Mouse (Mus musculus) left cerebral cortex, adult 8-10 months (tissue): ENCODE data around the gene Pnmal1. TPM values are rescaled to one million over a fixed set of nuclear protein-coding genes. Genes with fewer than 3 reads are reported as not detected.

Experiments used
- DNase-seq, 2 experiments: peaks; one replicate each; pipeline ENCODE4 v3.0.0; 2022; ENCODE audit warnings: low spot score in 2 of 2
- total RNA-seq, 4 experiments: library from RNA; stranded (reverse); gene quantifications; 2 replicates each; pipeline ENCODE4 v1.2.4; 2022

Gene Pnmal1
- total RNA-seq, 4 experiments from 2014 or later = 101 to 107 (median 104) TPM

DNA sequence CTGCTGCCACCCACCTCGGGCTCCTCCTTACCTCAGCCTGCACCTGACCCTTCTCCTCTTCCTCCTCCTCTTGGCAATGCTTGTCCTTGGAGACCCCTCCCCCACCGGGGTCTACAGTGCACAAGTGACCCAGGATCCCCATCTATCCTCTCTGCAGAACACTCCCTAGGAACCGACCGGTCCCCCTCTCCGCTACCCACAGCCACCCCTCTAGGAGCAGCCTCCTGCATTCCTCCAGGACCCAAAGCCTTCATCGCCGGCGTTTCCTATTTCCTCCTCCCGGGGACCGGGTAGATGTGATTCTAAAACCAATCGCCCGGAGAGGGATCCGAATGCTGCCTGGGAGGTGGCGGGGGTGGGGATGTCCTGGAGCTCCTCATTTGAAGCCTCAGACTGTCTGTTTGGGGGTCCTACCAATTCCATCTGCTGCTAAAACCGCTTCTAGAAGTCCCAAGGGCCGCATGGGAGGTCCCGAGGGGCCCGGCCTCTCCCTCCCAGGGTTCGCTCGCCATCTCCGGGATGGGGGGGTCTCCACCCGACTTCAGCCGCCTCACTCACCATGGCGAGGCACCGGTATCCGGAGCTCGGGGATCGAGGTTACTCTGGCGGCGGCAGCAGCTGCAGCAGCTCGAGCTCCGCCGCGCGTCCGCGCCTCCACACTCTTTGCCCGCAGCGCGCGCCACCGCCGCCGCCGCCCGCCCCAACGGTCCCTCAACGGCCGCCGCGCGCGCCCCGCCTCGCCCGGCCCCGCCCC is 36.0 kb upstream of the Pnmal1 start:
- DNase-seq = peak; percentile 61 to 70

DNA sequence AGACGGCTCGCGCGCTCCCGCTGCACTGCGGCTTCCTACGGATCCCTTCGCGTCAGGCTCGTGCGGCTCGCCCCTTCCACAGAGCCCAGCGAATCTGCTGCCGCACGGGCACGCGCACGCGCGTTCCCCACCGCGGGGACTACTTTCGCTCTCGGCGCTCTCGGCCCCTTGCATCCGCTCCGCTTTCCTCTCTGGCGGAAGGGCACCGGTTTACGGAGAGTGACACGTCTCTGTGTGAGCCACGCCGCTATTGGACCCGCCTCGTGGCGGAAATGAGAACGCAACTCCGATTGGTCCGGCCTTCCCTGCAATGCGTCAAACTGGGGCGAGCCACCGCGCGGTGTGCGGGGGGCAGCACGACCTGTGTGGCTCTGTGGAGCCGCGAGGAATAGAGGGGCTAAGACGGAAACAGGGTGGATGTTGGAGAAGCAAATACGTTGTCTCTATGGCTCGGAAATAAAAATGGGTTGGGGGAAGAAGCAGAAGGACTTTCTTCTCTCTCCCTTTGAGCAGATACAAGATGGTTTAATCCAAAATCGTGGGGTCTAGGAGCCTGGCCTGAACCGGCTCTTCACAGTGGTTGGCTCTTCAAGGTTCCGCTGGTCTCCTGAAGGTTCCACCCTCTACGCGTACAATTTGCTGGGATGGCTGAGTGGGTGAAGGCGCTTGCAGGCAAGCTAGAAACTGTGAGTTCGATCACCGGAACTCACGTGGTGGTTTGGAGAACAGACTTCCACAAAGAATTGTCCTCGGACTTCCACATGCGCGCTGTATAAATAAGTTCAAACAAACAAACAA is 35.2 kb upstream of the Pnmal1 start, which contains the start of gene Calm3:
TSS of gene Calm3 (minus strand) at position 78 of the 798 bp plus-strand sequence.
- DNase-seq = peak; percentile 98 to 100

DNA sequence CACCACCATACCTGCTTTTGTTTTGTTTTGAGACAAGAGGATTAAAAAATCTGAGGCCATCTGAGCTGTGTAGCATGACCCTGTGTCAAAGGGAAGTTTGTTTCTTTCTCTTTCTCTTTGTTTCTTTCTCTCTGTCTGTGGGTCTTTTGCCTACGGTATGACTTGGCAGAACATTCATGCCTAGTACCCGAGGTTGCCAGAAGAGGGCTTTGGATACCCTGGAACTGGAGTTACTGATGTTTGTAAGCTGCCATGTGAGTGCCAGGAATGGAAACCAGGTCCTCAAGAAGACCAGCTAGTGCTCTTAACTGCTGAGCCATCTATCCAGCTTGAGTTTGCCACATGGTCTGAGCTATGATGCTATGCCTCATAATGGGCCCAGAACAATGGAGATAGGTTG is 31.1 kb upstream of the Pnmal1 start:
- no peak for DNase-seq

DNA sequence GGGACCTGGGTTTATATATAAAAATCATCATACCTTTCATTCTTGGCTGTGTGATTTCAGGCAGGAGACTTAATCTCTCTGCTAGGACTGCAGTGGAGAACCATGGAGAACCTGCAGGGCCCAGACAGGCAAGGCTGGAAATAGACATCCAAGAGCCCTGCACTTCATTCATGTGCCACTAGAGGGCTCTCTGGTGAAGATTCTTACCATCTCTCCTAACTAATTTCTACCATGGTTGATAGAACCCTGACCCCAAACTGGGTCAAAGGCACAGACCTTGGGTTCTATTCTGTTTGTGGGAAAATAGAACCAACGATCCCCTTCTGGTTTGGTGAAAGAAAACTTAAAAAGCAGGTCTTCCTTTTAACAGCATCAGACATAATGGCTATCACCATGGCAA is 28.6 kb upstream of the Pnmal1 start:
- DNase-seq = no peak

DNA sequence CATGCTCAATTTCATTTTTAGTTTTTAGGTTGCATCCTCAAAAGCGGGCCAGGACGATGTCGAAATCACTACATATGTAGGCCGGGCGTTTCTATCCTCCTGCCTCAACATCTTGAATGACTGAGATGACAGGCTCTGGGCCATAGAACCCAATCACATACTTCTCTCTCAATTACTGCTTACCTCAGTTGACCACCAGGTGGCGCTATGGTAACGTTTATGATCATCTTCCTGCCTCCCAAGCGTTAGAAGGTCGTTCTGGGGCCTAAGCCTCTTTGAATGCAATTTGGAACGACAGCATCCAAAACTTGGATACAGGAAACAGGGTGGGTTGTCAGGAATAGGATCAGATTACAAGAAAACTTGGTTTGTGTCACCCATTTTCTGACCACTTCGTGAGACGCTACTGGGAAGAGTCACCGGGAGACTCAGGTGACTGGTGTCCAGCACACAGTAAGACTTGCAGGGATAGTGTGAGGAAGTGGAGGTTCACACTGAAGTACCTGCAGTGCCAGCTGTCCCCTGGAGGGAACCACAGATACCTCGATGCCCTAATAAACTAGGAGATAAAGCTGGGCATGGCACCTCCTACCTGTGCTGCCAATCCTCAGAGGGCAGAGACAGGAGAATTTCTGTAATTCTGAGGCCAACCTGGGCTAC is 27.4 kb upstream of the Pnmal1 start:
- no peak for DNase-seq

DNA sequence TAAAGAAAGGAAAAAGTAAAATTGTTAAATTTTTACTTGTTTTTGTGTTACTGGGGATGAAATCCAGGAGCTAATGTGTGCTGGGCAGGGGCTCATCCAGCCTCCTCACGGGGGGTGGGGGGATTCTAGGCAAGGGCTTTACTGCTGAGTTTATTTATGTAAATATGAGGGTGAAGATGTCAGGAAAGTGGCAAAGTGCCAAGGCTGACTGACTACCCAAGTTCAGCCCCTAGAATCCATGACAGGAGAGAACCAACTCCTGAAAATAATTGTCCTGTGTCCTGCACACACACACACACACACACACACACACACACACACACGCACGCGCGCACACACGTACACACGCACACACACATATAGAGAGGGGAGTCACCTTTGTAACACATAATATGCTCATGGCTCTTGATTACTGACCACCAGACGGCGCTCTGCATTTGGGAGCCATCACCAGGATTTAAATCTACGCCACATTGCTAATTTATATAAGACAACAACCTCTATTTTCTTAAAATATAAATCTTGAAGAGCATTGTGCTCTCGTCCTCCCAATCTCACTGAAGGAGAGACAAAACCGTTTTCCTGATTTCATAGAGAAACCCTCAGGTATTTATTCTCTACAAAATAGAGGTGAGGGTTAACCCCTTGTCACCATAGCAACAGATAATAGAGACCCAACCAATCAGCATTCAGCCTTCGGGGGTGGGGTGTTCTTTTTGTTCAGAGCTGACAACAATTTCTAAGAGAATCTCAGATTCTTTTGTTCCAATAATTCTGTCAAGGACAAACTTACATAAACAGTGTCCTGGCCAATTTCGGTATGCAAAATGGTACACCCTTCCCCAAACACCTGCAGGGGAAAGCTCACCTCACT is 26.5 kb upstream of the Pnmal1 start:
- no peak for DNase-seq

DNA sequence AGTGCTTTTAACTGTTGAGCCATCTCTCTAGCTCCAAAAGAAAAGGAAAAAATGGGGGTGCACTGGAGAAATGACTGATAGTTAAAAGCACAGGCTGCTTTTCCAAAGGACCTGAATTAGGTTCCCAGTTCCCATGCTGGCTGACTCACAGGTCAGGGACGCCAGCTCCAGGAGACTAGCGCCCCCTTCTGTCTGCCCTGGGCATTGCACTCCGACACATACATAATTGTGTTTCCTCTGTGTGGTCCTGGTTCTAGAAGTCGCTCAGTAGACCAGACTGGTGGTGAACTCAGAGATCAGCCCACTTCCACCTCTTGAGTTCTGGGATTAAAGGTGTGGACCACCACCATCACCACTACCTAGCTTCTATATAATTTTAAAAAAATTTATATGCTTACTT is 22.2 kb upstream of the Pnmal1 start:
- no peak for DNase-seq

DNA sequence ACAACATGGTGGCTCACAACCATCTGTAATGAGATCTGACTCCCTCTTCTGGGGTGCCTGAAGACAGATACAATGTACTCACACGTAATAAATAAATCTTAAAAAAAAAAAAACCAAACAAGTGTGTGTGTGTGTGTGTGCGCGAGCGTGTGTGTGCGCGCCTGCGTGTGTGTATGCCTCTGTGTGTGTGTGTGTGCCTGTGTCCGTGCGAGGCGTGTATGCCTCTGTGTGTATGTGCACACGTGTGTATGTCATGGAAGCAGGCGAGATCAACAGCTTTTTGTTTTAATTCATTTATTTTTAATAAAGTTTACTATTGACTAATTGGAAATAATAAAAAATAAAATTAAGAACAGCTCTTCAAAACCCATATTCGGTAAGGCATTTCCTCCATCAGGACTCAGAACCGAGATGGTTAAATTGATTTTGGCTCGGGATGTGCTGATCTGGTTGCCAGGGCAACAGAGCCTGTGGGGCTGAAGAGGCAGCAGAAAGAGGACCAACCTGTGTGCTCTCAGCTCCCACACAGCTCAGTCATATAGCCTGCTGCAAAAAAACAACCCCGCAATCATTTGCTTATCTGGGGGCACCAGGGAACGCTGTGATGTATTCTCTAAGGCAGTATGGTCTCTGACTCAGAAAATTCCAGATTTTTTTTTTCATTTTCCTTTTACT is 21.2 kb upstream of the Pnmal1 start:
- DNase-seq = peak in 1 of 2 experiments; percentile 78

DNA sequence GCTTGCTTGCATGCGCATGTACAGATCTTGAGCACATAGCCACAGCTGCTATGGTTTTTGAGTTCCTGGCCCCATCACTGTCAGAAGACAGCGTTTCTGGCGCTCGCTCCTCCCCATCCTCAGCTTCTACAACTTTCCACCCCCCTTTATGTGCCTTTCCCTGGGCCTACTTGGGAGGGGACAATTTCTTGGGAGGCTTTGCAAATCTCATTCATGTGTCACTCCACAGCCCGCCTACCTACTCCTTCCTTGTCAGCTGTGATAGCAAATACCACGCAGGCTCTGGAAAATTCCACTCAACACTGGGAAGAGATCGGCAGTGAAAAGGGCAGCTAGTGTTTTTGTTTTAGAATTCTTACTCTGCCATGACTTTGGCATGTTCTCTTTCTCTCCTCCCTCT is 19.2 kb upstream of the Pnmal1 start:
- DNase-seq = peak in 1 of 2 experiments; percentile 84

DNA sequence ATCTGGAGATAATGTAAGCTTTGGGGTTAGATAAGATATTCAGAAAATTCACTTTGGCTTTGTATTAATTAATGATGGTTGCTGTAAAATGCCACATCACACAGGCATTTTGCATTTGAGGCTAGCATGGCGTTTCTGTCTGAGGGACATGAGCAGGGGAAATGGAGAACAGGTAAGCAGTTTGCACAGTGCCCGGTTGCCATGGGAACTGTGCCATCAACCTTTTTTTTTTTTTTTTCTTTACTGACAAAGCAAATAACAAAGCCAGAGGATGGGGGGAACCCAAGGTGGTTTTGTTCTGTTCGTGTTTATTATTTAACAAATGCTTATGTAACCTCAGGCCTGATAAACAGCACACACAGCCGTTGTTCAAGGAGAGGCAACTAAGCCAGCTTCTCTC is 16.6 kb upstream of the Pnmal1 start:
- no peak for DNase-seq

DNA sequence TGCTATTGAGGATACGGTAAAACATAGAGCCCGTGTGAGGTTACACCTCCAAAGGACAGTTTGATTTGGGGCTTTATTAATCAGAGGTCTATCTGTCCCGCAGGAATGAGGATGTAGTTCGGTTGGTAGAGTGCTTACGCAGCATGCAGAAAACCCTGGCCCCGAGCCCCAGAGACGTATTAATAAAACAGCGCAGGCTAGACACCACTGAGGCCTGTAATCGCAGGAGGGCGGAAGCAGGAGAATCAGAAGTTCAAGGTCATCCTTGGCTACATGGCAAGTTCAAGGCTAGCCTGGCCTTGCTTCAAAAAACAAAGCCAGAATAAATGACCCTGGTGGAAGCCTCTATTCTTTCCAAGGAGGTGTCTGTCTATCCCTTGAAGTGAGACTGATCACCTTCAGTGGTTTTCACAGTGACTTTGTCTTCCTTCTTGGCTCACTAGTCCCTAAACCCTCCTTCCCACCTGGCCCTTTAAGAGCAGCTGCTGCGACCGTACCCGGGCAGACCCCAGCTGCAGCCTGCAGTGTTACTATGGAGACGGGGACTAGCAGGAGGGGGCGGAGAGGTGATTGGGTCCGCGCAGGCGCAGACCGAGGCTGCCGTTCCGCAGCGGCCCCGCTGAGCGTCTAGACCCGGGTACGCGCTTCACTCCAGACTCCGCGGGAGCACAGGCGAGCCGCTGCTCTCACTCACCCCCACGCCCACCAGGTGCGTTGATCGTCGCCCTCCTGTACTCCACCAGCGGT is 15.2 kb upstream of the Pnmal1 start, which contains the start of gene Pnmal2:
TSS of gene Pnmal2 (plus strand) at position 622 of the 747 bp plus-strand sequence.
- DNase-seq = peak; percentile 79 to 91

DNA sequence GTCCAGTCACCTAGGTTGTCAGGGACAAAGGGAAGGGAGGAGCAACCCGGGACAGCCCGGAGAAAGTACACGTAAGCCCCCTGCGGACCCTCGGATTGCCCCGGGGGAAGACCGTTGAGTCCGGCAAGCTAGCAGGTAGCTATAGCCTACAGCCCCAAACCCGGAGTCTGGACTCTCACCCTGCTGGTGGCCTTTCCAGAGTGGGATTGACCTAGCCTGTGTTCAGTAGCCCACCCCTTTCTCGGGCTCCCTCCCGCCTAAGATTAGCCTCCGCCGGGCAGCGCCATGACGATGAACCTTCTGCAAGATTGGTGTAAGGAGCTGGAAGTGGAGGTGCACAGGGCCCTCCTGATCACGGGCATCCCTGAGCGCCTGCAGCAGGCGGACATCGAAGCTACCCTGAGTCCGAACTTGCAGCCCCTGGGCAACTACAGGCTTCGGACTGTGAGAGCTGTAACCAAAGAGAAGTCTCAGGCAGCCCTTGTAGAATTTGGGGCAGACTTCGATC is 14.6 kb upstream of the Pnmal1 start:
- no peak for DNase-seq

DNA sequence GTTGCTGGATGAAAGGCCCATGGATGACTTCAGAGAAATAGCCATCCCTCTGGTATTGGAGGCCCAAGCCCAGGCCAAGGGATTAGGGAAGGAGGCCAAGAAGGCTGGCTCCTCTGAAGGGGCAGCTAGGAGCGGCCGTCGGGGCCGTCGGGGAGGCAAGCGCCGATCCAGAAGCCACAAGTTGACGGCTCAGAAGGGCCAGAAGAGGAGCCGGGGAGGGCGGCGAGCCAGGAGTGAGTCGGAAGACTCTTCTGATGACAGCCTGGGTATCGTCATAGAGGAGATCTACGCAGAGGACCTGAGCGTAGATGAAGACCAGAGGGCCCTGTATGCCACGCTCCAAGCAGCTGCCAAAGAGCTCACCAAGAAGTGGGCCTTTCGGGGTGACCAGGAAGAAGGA is 14.1 kb upstream of the Pnmal1 start:
- DNase-seq = no peak

DNA sequence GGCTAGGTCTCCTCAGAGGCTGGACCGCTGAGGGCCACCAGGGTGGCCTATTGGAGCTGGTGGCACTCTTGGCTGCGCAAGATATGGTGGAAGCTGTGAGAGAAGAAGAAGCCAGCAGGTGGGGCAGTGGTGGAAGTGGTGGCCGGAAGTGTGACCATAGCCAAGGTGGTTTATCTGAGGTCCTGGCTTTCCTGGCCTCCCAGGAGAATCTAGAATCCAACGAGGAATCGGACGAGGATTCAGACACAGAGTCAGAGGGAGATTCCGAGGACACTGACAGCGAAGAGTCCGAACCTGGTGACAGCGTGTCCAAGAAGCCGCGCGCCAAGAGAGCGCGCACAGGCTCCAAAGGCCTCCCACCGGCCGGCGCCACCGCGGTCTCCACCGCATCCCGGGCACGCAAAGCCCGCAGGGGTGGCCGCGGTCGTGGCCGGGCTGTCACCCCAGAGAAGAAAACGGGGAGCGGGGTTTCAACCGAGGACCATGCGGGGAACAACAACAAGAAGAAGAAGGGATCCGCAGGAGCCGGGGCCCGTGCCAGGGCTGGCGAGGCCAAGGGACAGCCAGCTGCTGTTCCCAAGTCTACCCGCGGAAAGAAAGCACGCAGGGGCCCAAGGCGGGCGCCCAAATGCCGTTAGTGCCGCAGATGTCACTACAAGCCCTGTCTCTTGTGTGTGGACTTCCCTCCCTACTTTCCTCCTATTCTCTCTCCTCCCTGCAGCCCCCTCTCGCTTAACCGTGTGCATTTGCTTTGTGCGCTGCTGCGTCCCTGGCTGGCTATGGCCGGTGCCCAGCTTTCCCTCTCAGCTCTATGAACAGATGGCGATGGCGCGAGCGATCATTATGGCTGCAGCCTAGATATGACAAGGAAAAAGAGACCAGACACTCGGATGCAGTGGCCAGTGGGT is 12.8 kb upstream of the Pnmal1 start:
- DNase-seq = no peak

DNA sequence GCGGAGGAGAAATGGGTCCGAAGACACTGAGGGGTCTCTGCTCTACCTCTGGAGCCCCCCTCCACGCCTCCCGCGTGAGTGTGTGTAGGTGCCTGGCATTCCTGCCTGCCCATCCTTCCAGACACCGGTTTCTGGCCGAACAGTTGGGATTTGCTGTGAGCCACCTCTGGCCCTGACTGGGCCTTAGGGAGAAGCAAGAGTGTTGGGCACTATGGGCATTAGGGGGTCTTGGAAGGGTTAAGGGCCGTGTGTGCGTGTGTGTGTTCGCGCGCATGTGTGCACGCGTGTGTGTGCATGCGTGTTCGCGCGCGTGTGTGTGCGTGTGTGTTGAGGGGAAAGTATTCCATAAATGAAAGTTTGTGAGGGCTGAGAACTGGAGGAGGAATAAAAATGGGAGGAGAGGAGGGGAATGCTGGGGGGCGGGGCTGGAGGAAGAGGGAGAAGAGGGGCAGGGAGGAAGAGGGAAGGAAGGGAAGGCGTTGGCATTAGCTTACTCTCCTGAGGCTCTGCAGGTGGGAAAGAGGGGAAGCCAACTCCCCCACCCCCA is 12.1 kb upstream of the Pnmal1 start:
- DNase-seq = no peak

DNA sequence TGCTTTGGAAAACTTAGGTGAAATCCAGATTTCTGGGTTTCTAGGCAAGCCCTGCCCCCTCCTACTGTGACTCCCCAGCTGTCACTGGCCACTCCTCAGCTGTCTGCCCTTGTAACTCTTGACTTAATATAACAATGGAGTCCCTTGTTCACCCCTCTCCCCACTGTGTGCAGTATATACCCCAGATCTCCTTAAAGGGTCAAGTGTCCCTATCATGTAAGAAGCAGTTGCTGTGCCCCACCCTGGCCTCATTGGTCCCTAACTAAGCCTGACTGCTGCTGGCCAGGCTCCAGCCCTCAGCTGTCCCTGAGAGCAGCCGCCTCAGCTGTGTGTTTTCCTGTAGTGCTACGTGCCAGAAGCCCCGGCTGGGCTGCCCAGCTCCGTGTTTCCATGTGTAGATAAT is 11.5 kb upstream of the Pnmal1 start:
- no peak for DNase-seq

DNA sequence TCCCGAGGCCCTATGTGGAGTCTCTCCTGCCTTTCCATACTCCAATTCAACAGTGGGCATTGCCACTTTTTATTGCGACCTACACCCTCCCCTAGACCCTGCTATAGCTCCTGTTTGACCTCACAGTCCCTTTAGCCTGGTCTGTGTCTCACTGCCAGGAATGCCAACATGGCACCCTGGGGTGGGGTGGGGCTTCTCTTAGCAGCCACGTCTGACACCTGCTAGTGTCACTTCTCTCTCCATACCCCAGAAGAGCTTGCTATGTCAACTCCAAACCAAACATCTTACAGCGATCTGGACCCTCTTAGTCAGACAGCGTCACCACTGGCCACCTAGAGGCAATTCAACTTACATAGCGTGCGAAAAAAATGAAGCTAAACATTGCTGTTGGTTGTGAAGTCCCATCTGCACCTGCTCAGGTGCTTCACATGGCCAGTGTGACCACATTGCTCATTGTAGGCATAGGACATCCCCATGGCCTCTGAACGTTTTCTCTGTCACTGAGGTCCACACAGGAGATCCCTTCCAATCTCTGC is 10.5 kb upstream of the Pnmal1 start:
- no peak for DNase-seq
